Mouse (Mus musculus) kidney, embryonic 14.5 days (tissue): Measurements from ENCODE around the gene Rsad2. TPM values are rescaled to one million over a fixed set of nuclear protein-coding genes. Genes with fewer than 3 reads are reported as not detected.
A peak's percentile ranks its signal among the peaks of the same experiment; 100 is the strongest.

Source experiments
- ATAC-seq: fragments of 200-750 bp; cut with Nextera tagmentation; 2 replicates; pipeline ENCODE4 v1.8.0; 2017; ENCODE audit warnings: moderate number of reproducible peaks, mild to moderate bottlenecking, moderate TSS enrichment, moderate library complexity; ENCODE audit not compliant: low FRiP score, low TSS enrichment
- H3K27ac ChIP-seq: fragments of 300-500 bp; sonication (generic); 2 replicates; pipeline ENCODE4 v1.5.1; 2014; ENCODE audit warnings: low read depth, mild to moderate bottlenecking, low read length, moderate library complexity, mixed read lengths
- H3K27me3 ChIP-seq: fragments of 300-500 bp; sonication (generic); 2 replicates; pipeline ENCODE4 v1.6.1; 2014; ENCODE audit warnings: mild to moderate bottlenecking, low read length; ENCODE audit not compliant: control insufficient read depth, insufficient read depth
- H3K36me3 ChIP-seq: fragments of 300-500 bp; sonication (generic); 2 replicates; pipeline ENCODE4 v1.6.1; 2014; ENCODE audit warnings: low read length, mixed read lengths; ENCODE audit not compliant: control insufficient read depth, insufficient read depth
- H3K4me1 ChIP-seq: fragments of 300-500 bp; sonication (generic); 2 replicates; pipeline ENCODE4 v1.6.1; 2014; ENCODE audit warnings: low read length, mixed read lengths; ENCODE audit not compliant: control insufficient read depth, insufficient read depth
- H3K4me2 ChIP-seq: fragments of 300-500 bp; sonication (generic); replicated peaks from 2 replicates; pipeline ENCODE4 v1.6.1; 2014; ENCODE audit warnings: low read depth, mild to moderate bottlenecking, low read length
- H3K4me3 ChIP-seq: fragments of 300-500 bp; sonication (generic); 2 replicates; pipeline ENCODE4 v1.5.1; 2014; ENCODE audit warnings: mild to moderate bottlenecking, low read length
- H3K9ac ChIP-seq: fragments of 300-500 bp; sonication (generic); 2 replicates; pipeline ENCODE4 v1.6.1; 2014; ENCODE audit warnings: low read depth, mild to moderate bottlenecking, low read length, moderate library complexity
- H3K9me3 ChIP-seq: fragments of 300-500 bp; sonication (generic); 2 replicates; pipeline ENCODE4 v1.6.1; 2016; ENCODE audit warnings: low read length; ENCODE audit not compliant: control insufficient read depth
- WGBS: fragments of 180-500 bp; shearing (Covaris S2); extraction: QIAGEN DNeasy Blood & Tissue Kit; methylation state at CpG from one replicate; pipeline ENCODE4 v1.1.7; 2014; 5-methylcytosine and 5-hydroxymethylcytosine counted together
- microRNA-seq: library from miRNA; unstranded; fragments of <30 nt; microRNA quantifications from one replicate; pipeline ENCODE4, GENCODE M21; 2016
- polyA plus RNA-seq: library from polyadenylated mRNA; unstranded; fragments of >200 nt; fragmentation: Nextera tagmentation; extraction: Ambion mirVana; gene quantifications from 2 replicates; pipeline ENCODE4 v1.2.1, GENCODE M21; 2014

Rsad2 gene
- polyA plus RNA-seq, 1 experiment from 2014 or later, result 16.6 TPM

DNA sequence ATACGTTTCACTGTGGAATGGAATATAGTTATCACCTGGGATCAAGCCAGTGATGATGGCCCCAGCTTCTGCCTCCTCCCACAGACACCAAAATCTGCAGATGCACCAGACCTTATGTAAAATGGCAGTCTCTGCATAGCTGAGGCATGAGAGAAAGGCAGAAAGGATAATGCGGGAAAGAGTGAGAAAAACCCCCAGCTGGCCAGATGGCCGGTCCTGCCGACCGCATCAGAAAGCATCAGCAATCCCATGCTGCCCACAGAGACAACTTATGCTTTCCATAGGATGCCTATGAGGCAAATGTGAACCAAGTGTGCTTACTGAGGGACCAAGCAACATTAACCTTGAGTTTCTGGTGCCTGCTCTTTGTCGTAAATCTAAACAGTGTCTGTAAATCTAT lies 56.9 kb downstream of the Rsad2 start:
- H3K4me2 ChIP-seq, result no peak overlapping the region
- peaks cover 27% of the 10 kb centered on the region; the same call in 1 of the 2 replicates for H3K4me1 ChIP-seq
- H3K9me3 ChIP-seq, result no peaks in the 10 kb centered on the region
- H3K27me3 ChIP-seq, result no peaks in the 10 kb centered on the region
- ATAC-seq, result no peak
- H3K9ac ChIP-seq, result no peak overlapping the region
- no peak overlapping the region for H3K27ac ChIP-seq
- no peak overlapping the region for H3K4me3 ChIP-seq
- no peaks in the 10 kb centered on the region for H3K36me3 ChIP-seq
- 56% methylated on average over 6 of the region's 6 CpGs for WGBS

DNA sequence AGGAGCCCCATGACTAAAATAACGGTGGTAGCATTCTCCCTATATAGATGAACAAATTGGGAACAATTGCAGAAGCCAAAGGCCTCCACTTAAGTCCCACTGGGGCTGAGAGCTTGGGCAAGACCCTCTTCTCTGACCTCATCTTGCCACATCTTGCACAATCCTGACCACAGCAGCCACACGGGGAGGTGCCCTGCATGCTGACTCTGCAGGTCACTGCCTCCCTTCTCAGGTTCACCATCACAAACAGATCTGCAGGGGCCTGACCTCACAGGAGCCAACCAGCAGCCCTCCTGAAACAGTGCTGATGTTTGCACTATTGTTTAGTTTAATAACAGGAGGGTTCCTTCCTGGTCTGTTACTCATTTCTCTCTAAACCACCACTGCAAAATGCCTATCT lies 57.7 kb downstream of the Rsad2 start:
- Histone ChIP-seq H3K4me1 (peaks cover 27% of the 10 kb centered on the region; the same call in 1 of the 2 replicates), H3K4me2 (no peak overlapping the region), H3K36me3 (no peaks in the 10 kb centered on the region), H3K27ac (no peak overlapping the region), H3K4me3 (no peak overlapping the region), H3K27me3 (no peaks in the 10 kb centered on the region), H3K9me3 (no peaks in the 10 kb centered on the region), H3K9ac (no peak overlapping the region)
- WGBS, result 55% methylated on average over 2 of the region's 2 CpGs
- no peak; the same call in 1 of the 2 replicates for ATAC-seq

DNA sequence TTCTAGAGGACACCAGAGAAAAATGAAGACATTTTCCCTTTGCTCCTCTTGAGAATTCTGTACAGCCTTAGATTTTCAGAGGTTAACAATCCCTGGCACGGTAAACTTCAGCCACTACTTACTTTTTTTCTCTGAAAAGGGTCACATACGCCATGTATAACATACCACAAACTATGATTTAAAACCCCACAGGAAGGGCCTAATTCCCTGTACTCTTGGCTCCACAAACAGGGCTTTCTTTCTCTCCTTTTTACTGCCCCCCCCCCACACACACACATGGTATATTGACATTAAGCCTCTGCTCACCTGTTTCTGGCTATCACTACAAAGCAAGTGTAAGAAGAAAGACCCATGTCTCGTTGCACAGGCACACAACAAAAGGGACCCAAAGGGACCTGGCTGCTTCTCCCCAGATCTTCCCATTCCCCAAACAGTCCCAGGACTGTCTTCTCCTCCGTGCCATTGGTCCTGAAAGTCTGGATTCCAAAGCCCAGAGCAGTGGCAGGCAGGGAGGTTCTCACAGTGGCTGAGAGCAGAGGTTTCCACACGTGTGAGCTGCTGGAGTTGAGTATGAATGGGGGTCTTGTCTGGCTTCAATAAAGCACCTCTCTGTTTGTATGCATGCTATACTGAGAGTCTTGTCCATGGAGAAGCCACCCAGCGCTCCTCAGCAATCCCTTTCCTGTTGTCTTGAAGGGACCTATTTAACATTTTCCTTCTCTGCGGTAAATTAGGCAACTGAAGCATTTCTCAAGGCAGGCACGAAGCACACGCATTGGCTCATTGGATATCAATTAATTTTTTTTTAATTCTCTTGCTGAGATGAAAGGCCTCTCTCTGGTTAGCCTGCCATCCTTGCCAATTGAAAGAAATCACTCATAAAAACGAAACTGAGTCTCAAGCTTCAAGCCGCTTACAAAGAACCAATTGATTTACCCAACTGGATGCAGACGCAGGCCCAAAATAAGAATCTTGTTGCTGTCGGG lies 61.5 kb downstream of the Rsad2 start:
- Histone ChIP-seq H3K4me2 (no peak overlapping the region), H3K4me1 (0 out of 2 replicates have a peak, but pooled peaks cover 12% of the 10 kb centered on the region), H3K4me3 (no peak overlapping the region), H3K9ac (no peak overlapping the region), H3K27ac (no peak overlapping the region), H3K9me3 (no peaks in the 10 kb centered on the region), H3K27me3 (no peaks in the 10 kb centered on the region), H3K36me3 (no peaks in the 10 kb centered on the region; the same call in 1 of the 2 replicates)
- no peak for ATAC-seq
- WGBS, result 77% methylated on average over 13 of the region's 13 CpGs

GRCm38 (mm10) chr12:26393291-26393690 lies 63.0 kb downstream of the Rsad2 start:
- Histone ChIP-seq H3K4me2 (no peak overlapping the region), H3K9me3 (no peaks in the 10 kb centered on the region), H3K27me3 (no peaks in the 10 kb centered on the region), H3K9ac (no peak overlapping the region), H3K4me3 (no peak overlapping the region), H3K27ac (no peak overlapping the region), H3K36me3 (peaks cover 11% of the 10 kb centered on the region; the same call in 1 of the 2 replicates), H3K4me1 (0 out of 2 replicates have a peak, but pooled peaks cover 8% of the 10 kb centered on the region)
- 78% methylated on average over 5 of the region's 5 CpGs for WGBS
- ATAC-seq, result no peak

Small RNA genes lying within 50 kb of the gene (microRNA-seq; reads per million reads assigned to microRNA genes)
- 6.1 reads per million, percentile 21 among the genes with 10 or more reads in this experiment for gene Mir6538

Other genes with a start within 250 kb of the Rsad2 start
- gene Rnf144a, start 41.2 kb downstream of the Rsad2 start, polyA plus RNA-seq, result 26.2 and 29.8 TPM in 2 replicates
- 7.3 and 9.7 TPM in 2 replicates for gene Cmpk2, start 12.8 kb upstream of the Rsad2 start, polyA plus RNA-seq